Mouse (Mus musculus) cerebellum, adult (tissue): ENCODE measurements around the gene Ptcd1.
"Not testable (repeated sequence)": the region's sequence is repeated elsewhere in the genome, so short reads cannot be mapped to it uniquely, and the experiment has no call there.

ENCODE experiments used
- ATAC-seq: cut with Nextera tagmentation; 2 replicates; pipeline ENCODE4 v1.9.2; 2017; ENCODE audit warnings: mild to moderate bottlenecking, moderate library complexity, mixed read lengths; ENCODE audit not compliant: insufficient number of reproducible peaks, low FRiP score, low TSS enrichment

Gene Ptcd1

GRCm38 (mm10) chr5:145165184-145165583, 1.7 kb downstream of the Ptcd1 start:
- ATAC-seq: no peak

GRCm38 (mm10) chr5:145164710-145165109, 2.2 kb downstream of the Ptcd1 start:
- ATAC-seq: no peak

- no peak for ATAC-seq
Measured at GRCm38 (mm10) chr5:145161361-145161760, 5.5 kb downstream of the Ptcd1 start.

- no peak for ATAC-seq
Measured at GRCm38 (mm10) chr5:145152690-145153089, 14.2 kb downstream of the Ptcd1 start.

GRCm38 (mm10) chr5:145149294-145149693, 17.6 kb downstream of the Ptcd1 start:
- no peak for ATAC-seq

GRCm38 (mm10) chr5:145147748-145148147, 19.2 kb downstream of the Ptcd1 start:
- no peak for ATAC-seq

GRCm38 (mm10) chr5:145140611-145141010, 26.3 kb downstream of the Ptcd1 start:
- ATAC-seq: no peak

- peak; percentile 89 for ATAC-seq
Measured at GRCm38 (mm10) chr5:145139571-145140519, 27.1 kb downstream of the Ptcd1 start, which contains the start of the genes Pdap1 and Bud31. Gene Pdap1, minus strand, starts transcription at chr5:145140238. Gene Bud31, plus strand, starts transcription at chr5:145140362.

- no peak for ATAC-seq
Measured at GRCm38 (mm10) chr5:145138836-145139235, 28.1 kb downstream of the Ptcd1 start.

- not testable (repeated sequence) for ATAC-seq
Measured at GRCm38 (mm10) chr5:145133275-145133674, 33.6 kb downstream of the Ptcd1 start.

- ATAC-seq: no peak
Measured at GRCm38 (mm10) chr5:145130995-145131394, 35.9 kb downstream of the Ptcd1 start.

GRCm38 (mm10) chr5:145130191-145130590, 36.7 kb downstream of the Ptcd1 start:
- ATAC-seq: no peak

- ATAC-seq: not testable (repeated sequence)
Measured at GRCm38 (mm10) chr5:145129773-145130172, 37.1 kb downstream of the Ptcd1 start.

GRCm38 (mm10) chr5:145129124-145129523, 37.8 kb downstream of the Ptcd1 start:
- ATAC-seq: no peak

GRCm38 (mm10) chr5:145126580-145126979, 40.3 kb downstream of the Ptcd1 start:
- no peak for ATAC-seq

GRCm38 (mm10) chr5:145123396-145123795, 43.5 kb downstream of the Ptcd1 start:
- no peak for ATAC-seq

GRCm38 (mm10) chr5:145120921-145121320, 46.0 kb downstream of the Ptcd1 start:
- no peak for ATAC-seq

GRCm38 (mm10) chr5:145119385-145119784, 47.5 kb downstream of the Ptcd1 start:
- ATAC-seq: no peak

- ATAC-seq: no peak
Measured at GRCm38 (mm10) chr5:145118461-145118860, 48.4 kb downstream of the Ptcd1 start.

- no peak for ATAC-seq
Measured at GRCm38 (mm10) chr5:145118005-145118404, 48.9 kb downstream of the Ptcd1 start.

GRCm38 (mm10) chr5:145116916-145117315, 50.0 kb downstream of the Ptcd1 start:
- no peak for ATAC-seq

GRCm38 (mm10) chr5:145116316-145116715, 50.6 kb downstream of the Ptcd1 start:
- no peak for ATAC-seq
